Mouse (Mus musculus): ENCODE measurements around the gene Nrn1l. TPM values are rescaled to one million over a fixed set of nuclear protein-coding genes. Genes with fewer than 3 reads are reported as not detected.

Gene Nrn1l
- 0.39 TPM in 1 of 2 replicates, not detected in the other for polyA plus RNA-seq (2014; fragmentation: Nextera tagmentation; extraction: Ambion mirVana)

DNA sequence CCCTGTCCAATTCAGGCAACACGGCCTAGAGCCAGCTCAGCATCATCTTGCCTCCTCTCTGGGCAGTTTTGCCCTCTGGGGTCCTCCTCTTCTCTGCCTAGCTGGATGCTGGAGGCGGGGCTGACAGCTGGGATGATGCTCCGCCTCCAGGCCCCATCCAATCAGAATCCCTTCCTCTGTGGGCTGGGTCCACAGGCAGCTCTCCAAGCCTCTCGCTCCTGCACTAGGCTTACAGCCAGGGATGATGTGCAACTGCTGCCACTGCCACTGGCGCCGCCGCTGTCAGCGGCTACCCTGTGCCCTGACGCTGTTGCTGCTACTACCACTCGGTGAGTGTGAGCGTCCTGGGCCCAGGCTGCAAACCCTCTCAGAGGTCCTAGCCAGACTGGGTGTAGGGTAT is at the start of gene Nrn1l:
Gene Nrn1l, plus strand, starts transcription at position 229 of the 400 bp plus-strand sequence.
- Histone ChIP-seq H3K27ac (ENCODE audit: low read depth, low read length) (no peak within 1 kb of the TSS; the same call in 1 of the 2 replicates), H3K36me3 (ENCODE audit: control insufficient read depth, insufficient read depth, low read length) (peaks cover 27% of the 10 kb centered on the region), H3K27me3 (ENCODE audit: control insufficient read depth, insufficient read depth, low read length) (no peaks in the 10 kb centered on the region), H3K4me1 (ENCODE audit: control insufficient read depth, insufficient read depth, low read length) (no peaks in the 10 kb centered on the region), H3K9me3 (replicated peaks; ENCODE audit: control insufficient read depth, low read length) (no peaks in the 10 kb centered on the region), H3K9ac (ENCODE audit: low read depth, low read length) (no peak within 1 kb of the TSS), H3K4me3 (ENCODE audit: low read depth, low read length) (no peak within 1 kb of the TSS), H3K4me2 (no peak within 1 kb of the TSS; the same call in 1 of the 2 replicates)
- ATAC-seq (replicated peaks; ENCODE audit: insufficient number of reproducible peaks, low FRiP score, low TSS enrichment) = peak; percentile 56
- 12% methylated on average over 11 of the region's 11 CpGs for WGBS (ENCODE audit: insufficient replicate concordance)

- Histone ChIP-seq H3K9me3 (replicated peaks; ENCODE audit: control insufficient read depth, low read length) (no peaks in the 10 kb centered on the region), H3K27me3 (ENCODE audit: control insufficient read depth, insufficient read depth, low read length) (no peaks in the 10 kb centered on the region), H3K4me3 (ENCODE audit: low read depth, low read length) (no peak overlapping the region), H3K27ac (ENCODE audit: low read depth, low read length) (peak overlapping the region; percentile 62; the same call in 1 of the 2 replicates), H3K4me1 (ENCODE audit: control insufficient read depth, insufficient read depth, low read length) (peaks cover 6% of the 10 kb centered on the region), H3K36me3 (ENCODE audit: control insufficient read depth, insufficient read depth, low read length) (peaks cover 37% of the 10 kb centered on the region), H3K9ac (ENCODE audit: low read depth, low read length) (peak overlapping the region; percentile 34; the same call in 1 of the 2 replicates), H3K4me2 (no peak overlapping the region)
- WGBS (ENCODE audit: insufficient replicate concordance) = 75% methylated on average over 11 of the region's 11 CpGs
- ATAC-seq (replicated peaks; ENCODE audit: insufficient number of reproducible peaks, low FRiP score, low TSS enrichment) = 0 out of 2 replicates have a peak, but pooled peaks have one; percentile 9
Observed at GRCm38 (mm10) chr8:105846678-105847077, 46.7 kb upstream of the Nrn1l start.

GRCm38 (mm10) chr8:105850014-105850413 is 43.4 kb upstream of the Nrn1l start:
- H3K9me3 ChIP-seq (replicated peaks; ENCODE audit: control insufficient read depth, low read length) = no peaks in the 10 kb centered on the region
- no peaks in the 10 kb centered on the region for H3K27me3 ChIP-seq (ENCODE audit: control insufficient read depth, insufficient read depth, low read length)
- no peak overlapping the region for H3K4me3 ChIP-seq (ENCODE audit: low read depth, low read length)
- 82% methylated on average over 4 of the region's 4 CpGs for WGBS (ENCODE audit: insufficient replicate concordance)
- H3K27ac ChIP-seq (ENCODE audit: low read depth, low read length) = no peak overlapping the region
- H3K4me1 ChIP-seq (ENCODE audit: control insufficient read depth, insufficient read depth, low read length) = peaks cover 6% of the 10 kb centered on the region
- ATAC-seq (replicated peaks; ENCODE audit: insufficient number of reproducible peaks, low FRiP score, low TSS enrichment) = no peak
- H3K36me3 ChIP-seq (ENCODE audit: control insufficient read depth, insufficient read depth, low read length) = peaks cover 23% of the 10 kb centered on the region
- H3K9ac ChIP-seq (ENCODE audit: low read depth, low read length) = no peak overlapping the region
- no peak overlapping the region; the same call in 1 of the 2 replicates for H3K4me2 ChIP-seq

DNA sequence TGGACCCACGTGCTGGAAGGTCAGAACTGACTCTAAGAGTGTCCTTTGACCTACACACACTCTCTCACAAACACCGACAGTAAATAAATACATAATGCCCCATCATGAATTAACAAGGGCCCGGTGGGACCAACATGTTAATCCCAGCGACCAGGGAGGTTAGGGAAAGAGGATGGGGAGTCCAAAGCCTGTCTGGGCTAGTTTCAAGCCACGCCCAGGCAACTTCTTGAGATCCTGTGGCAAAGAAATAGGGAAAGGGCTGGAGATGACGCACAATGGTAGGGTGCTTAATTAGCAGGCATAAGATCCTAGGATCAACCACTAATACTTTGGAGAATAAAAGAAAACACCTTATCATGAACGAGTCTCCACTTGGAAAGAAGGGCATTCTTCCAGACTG is 42.8 kb upstream of the Nrn1l start:
- Histone ChIP-seq H3K9me3 (replicated peaks; ENCODE audit: control insufficient read depth, low read length) (no peaks in the 10 kb centered on the region), H3K4me2 (peak overlapping the region; percentile 57), H3K4me3 (ENCODE audit: low read depth, low read length) (peak overlapping the region; percentile 24), H3K27ac (ENCODE audit: low read depth, low read length) (no peak overlapping the region), H3K9ac (ENCODE audit: low read depth, low read length) (peak overlapping the region; percentile 24; the same call in 1 of the 2 replicates), H3K4me1 (ENCODE audit: control insufficient read depth, insufficient read depth, low read length) (peaks cover 8% of the 10 kb centered on the region), H3K36me3 (ENCODE audit: control insufficient read depth, insufficient read depth, low read length) (peaks cover 19% of the 10 kb centered on the region), H3K27me3 (ENCODE audit: control insufficient read depth, insufficient read depth, low read length) (no peaks in the 10 kb centered on the region)
- no peak for ATAC-seq (replicated peaks; ENCODE audit: insufficient number of reproducible peaks, low FRiP score, low TSS enrichment)
- 83% methylated on average over 7 of the region's 7 CpGs for WGBS (ENCODE audit: insufficient replicate concordance)

DNA sequence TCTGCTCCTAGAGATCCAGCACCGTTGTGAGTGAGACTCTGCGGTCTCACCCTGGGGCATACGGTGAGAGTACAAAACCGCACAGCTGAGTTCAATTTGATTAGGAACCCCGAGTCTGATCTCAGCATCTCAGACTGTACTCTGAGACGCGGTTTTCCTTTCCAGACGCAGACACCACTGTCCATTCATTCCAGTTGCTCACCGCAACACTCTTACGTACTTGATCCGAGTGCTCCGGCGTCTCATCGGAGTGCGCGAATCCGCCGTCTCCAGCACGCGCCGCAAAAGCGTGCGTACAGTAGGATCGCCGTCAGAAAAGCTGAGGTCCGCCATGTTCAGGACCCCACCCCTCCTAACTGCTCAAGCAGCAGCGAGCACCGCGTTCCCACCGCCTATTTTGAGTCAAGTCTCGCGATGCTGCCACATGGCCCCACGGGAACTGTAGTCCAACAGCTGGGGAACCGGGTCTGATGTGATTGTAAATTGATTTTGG is 41.7 kb upstream of the Nrn1l start:
- Histone ChIP-seq H3K27ac (ENCODE audit: low read depth, low read length) (peak overlapping the region; percentile 71), H3K9ac (ENCODE audit: low read depth, low read length) (peak overlapping the region; percentile 86), H3K4me2 (peak overlapping the region; percentile 67), H3K4me1 (ENCODE audit: control insufficient read depth, insufficient read depth, low read length) (peaks cover 19% of the 10 kb centered on the region), H3K4me3 (ENCODE audit: low read depth, low read length) (peak overlapping the region; percentile 81), H3K9me3 (replicated peaks; ENCODE audit: control insufficient read depth, low read length) (no peaks in the 10 kb centered on the region), H3K36me3 (ENCODE audit: control insufficient read depth, insufficient read depth, low read length) (peaks cover 11% of the 10 kb centered on the region), H3K27me3 (ENCODE audit: control insufficient read depth, insufficient read depth, low read length) (no peaks in the 10 kb centered on the region)
- WGBS (ENCODE audit: insufficient replicate concordance) = under 1% methylated on average over 34 of the region's 34 CpGs
- peak; percentile 75 for ATAC-seq (replicated peaks; ENCODE audit: insufficient number of reproducible peaks, low FRiP score, low TSS enrichment)

DNA sequence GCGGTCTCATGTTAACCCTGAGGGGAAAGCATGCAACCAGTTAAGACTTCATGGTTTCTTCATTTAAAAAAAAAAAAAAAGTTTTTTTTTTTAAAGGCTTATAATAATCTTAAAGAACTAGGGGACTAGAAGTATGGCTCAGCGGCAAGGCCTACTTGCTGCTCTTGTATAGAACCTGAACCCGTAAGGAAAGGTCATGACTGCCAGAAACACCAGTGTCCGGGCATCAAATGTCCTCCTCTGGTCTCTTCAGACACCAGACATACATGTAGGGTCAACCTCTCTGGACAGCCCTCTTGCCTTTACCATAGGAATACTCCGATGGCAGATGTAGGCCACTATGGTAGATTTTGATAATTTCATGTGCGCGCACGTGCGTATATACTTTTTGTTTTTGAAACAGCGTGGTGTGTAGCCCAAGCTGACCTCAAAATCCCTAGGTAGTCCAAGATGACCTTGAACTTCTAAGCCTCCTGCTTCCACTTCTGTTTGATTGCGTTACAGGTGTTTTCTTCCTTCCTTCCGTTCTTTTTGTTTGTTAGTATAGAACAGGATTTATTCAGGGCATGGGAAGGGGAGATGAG is 41.1 kb upstream of the Nrn1l start:
- H3K27me3 ChIP-seq (ENCODE audit: control insufficient read depth, insufficient read depth, low read length) = no peaks in the 10 kb centered on the region
- H3K9me3 ChIP-seq (replicated peaks; ENCODE audit: control insufficient read depth, low read length) = no peaks in the 10 kb centered on the region
- H3K4me1 ChIP-seq (ENCODE audit: control insufficient read depth, insufficient read depth, low read length) = peaks cover 24% of the 10 kb centered on the region
- H3K4me3 ChIP-seq (ENCODE audit: low read depth, low read length) = peak overlapping the region; percentile 81; the same call in 1 of the 2 replicates
- H3K4me2 ChIP-seq = no peak overlapping the region; the same call in 1 of the 2 replicates
- no peak overlapping the region for H3K27ac ChIP-seq (ENCODE audit: low read depth, low read length)
- no peak overlapping the region for H3K9ac ChIP-seq (ENCODE audit: low read depth, low read length)
- H3K36me3 ChIP-seq (ENCODE audit: control insufficient read depth, insufficient read depth, low read length) = peaks cover 6% of the 10 kb centered on the region; the same call in 1 of the 2 replicates
- no peak for ATAC-seq (replicated peaks; ENCODE audit: insufficient number of reproducible peaks, low FRiP score, low TSS enrichment)
- WGBS (ENCODE audit: insufficient replicate concordance) = 78% methylated on average over 12 of the region's 12 CpGs

DNA sequence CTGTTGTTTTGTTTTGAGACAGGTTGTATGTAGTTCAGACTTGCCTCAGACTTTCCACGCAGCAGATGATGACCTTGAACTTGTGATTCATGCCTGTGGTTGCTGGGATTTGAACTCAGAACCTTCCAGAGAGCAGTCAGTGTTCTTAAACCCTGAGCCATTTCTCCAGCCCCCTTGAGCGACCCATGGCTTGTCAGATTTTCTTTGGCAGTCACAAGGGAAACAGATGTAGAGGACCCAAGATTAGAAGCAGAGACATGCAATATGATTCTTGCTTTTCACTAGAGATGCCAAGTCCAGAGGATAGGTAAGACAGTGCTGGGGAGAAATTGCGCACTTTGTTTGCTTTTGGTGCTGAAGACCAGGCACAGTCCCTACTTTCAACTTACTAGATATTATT is 40.2 kb upstream of the Nrn1l start, which contains the start of gene Cenpt:
Gene Cenpt, minus strand, starts transcription at position 101 of the 400 bp plus-strand sequence.
- 84% methylated on average over 3 of the region's 3 CpGs for WGBS (ENCODE audit: insufficient replicate concordance)
- H3K4me3 ChIP-seq (ENCODE audit: low read depth, low read length) = no peak within 1 kb of the TSS

DNA sequence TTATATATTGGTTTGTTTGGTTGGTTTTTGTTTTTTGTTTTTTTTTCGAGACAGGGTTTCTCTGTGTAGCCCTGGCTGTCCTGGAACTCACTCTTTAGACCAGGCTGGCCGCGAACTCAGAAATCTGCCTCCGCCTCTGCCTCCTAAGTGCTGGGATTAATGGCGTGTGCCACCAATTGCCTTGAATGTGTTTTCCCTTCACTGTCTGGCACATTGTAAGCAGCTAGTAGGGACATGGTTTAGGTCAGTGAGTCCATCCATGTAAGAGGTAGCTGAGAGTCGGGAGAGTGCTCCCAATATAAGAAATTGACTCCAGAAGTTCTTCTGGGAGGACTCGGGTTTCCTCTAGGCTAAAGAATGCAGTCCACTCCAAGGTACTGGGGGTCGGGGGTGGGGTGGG is 39.1 kb upstream of the Nrn1l start:
- H3K27me3 ChIP-seq (ENCODE audit: control insufficient read depth, insufficient read depth, low read length) = no peaks in the 10 kb centered on the region

More for the DNA sequence above, 40.2 kb upstream of the Nrn1l start, which contains the start of gene Cenpt:
- Histone ChIP-seq H3K9me3 (replicated peaks; ENCODE audit: control insufficient read depth, low read length) (no peaks in the 10 kb centered on the region), H3K27me3 (ENCODE audit: control insufficient read depth, insufficient read depth, low read length) (no peaks in the 10 kb centered on the region), H3K36me3 (ENCODE audit: control insufficient read depth, insufficient read depth, low read length) (peaks cover 4% of the 10 kb centered on the region; the same call in 1 of the 2 replicates), H3K27ac (ENCODE audit: low read depth, low read length) (no peak within 1 kb of the TSS), H3K9ac (ENCODE audit: low read depth, low read length) (no peak within 1 kb of the TSS), H3K4me2 (no peak within 1 kb of the TSS), H3K4me1 (ENCODE audit: control insufficient read depth, insufficient read depth, low read length) (peaks cover 29% of the 10 kb centered on the region)
- ATAC-seq (replicated peaks; ENCODE audit: insufficient number of reproducible peaks, low FRiP score, low TSS enrichment) = no peak

More for the DNA sequence above, 39.1 kb upstream of the Nrn1l start:
- Histone ChIP-seq H3K4me3 (ENCODE audit: low read depth, low read length) (peak overlapping the region; percentile 83), H3K4me2 (peak overlapping the region; percentile 47), H3K27ac (ENCODE audit: low read depth, low read length) (no peak overlapping the region), H3K9ac (ENCODE audit: low read depth, low read length) (peak overlapping the region; percentile 90), H3K9me3 (replicated peaks; ENCODE audit: control insufficient read depth, low read length) (no peaks in the 10 kb centered on the region), H3K4me1 (ENCODE audit: control insufficient read depth, insufficient read depth, low read length) (peaks cover 31% of the 10 kb centered on the region), H3K36me3 (ENCODE audit: control insufficient read depth, insufficient read depth, low read length) (no peaks in the 10 kb centered on the region)
- ATAC-seq (replicated peaks; ENCODE audit: insufficient number of reproducible peaks, low FRiP score, low TSS enrichment) = no peak
- WGBS (ENCODE audit: insufficient replicate concordance) = 26% methylated on average over 8 of the region's 8 CpGs
